Mouse (Mus musculus) limb, embryonic 10.5 days (tissue): ENCODE results near the gene Itpkb. TPM values are rescaled to one million over a fixed set of nuclear protein-coding genes. Genes with fewer than 3 reads are reported as not detected.

ENCODE experiments used
- DNase-seq: peaks from one replicate; pipeline ENCODE4 v3.0.0-alpha.2; 2017; ENCODE audit warnings: low spot score
- H3K27ac ChIP-seq: fragments of 300-500 bp; sonication (generic); 2 replicates; pipeline ENCODE4 v1.5.1; 2016; ENCODE audit warnings: mild to moderate bottlenecking
- H3K27me3 ChIP-seq: fragments of 300-500 bp; sonication (generic); 2 replicates; pipeline ENCODE4 v1.6.1; 2016; ENCODE audit warnings: low read depth, mild to moderate bottlenecking; ENCODE audit not compliant: poor library complexity, severe bottlenecking
- H3K36me3 ChIP-seq: fragments of 300-500 bp; sonication (generic); 2 replicates; pipeline ENCODE4 v1.6.1; 2016; ENCODE audit warnings: mild to moderate bottlenecking, moderate library complexity
- H3K4me1 ChIP-seq: fragments of 300-500 bp; sonication (generic); 2 replicates; pipeline ENCODE4 v1.6.1; 2016
- H3K4me3 ChIP-seq: fragments of 300-500 bp; sonication (generic); 2 replicates; pipeline ENCODE4 v1.5.1; 2016; ENCODE audit warnings: mild to moderate bottlenecking, moderate library complexity
- H3K9me3 ChIP-seq: fragments of 300-500 bp; sonication (generic); replicated peaks from 2 replicates; pipeline ENCODE4 v1.6.1; 2016; ENCODE audit warnings: mild to moderate bottlenecking
- WGBS: fragments of 180-500 bp; shearing (Covaris S2); methylation state at CpG from one replicate; pipeline ENCODE4 v1.1.7; 2016; 5-methylcytosine and 5-hydroxymethylcytosine counted together
- polyA plus RNA-seq: library from polyadenylated mRNA; unstranded; fragments of >200 nt; fragmentation: Nextera tagmentation; extraction: Ambion mirVana; gene quantifications from 2 replicates; pipeline ENCODE4 v1.2.1, GENCODE M21; 2016

Gene Itpkb
- polyA plus RNA-seq, 1 experiment from 2014 or later = 10.1 TPM

DNA sequence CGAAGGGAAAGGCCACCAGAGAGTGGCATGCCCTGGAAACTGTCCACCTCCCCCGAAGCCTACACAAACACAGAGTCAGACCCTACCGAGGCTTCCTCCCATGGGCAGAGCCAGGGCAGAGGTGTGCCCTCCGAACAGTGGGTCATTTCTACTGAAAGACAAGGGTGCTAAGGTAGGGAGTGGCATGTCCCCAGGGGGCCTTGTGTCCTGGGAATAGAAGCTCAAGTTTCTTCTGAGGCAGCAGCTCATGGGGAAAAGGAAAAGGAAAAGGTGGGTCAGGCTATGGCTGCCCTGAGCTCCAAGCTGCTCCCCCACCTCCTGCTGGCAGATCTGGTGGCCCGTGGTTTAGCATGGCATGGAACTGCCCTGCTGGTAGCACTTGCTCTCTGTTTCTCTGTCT is 79.5 kb downstream of the Itpkb start:
- Histone ChIP-seq H3K27ac (peak overlapping the region; percentile 44; the same call in 1 of the 2 replicates), H3K9me3 (no peaks in the 10 kb centered on the region), H3K4me1 (peaks cover 51% of the 10 kb centered on the region), H3K36me3 (peaks cover 19% of the 10 kb centered on the region), H3K27me3 (no peaks in the 10 kb centered on the region), H3K4me3 (no peak overlapping the region)
- DNase-seq = no peak
- 75% methylated on average over 5 of the region's 5 CpGs for WGBS

DNA sequence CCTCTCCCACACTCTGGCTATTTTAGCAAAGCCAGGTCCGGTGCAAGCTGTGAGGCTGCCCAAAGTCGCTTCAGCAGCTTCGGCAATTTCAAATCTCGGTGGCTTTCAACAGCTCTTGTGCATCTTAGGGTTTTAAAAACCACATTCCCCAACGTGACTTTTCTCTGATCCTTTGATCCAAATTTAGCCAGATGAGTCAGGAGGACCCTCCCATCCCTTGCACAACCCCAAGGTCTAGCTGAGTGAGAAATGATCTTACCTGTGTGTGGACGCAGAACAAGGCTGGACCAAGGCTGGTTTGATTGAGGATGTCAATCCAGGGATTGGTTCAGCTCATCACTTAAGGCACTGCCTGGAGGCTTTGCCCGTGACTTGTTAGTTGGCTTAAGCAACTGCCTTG is 80.0 kb downstream of the Itpkb start:
- DNase-seq = no peak
- H3K36me3 ChIP-seq = peaks cover 25% of the 10 kb centered on the region
- no peaks in the 10 kb centered on the region for H3K9me3 ChIP-seq
- H3K4me3 ChIP-seq = no peak overlapping the region
- WGBS = 76% methylated on average over 7 of the region's 7 CpGs
- peaks cover 49% of the 10 kb centered on the region for H3K4me1 ChIP-seq
- H3K27ac ChIP-seq = no peak overlapping the region
- no peaks in the 10 kb centered on the region for H3K27me3 ChIP-seq

DNA sequence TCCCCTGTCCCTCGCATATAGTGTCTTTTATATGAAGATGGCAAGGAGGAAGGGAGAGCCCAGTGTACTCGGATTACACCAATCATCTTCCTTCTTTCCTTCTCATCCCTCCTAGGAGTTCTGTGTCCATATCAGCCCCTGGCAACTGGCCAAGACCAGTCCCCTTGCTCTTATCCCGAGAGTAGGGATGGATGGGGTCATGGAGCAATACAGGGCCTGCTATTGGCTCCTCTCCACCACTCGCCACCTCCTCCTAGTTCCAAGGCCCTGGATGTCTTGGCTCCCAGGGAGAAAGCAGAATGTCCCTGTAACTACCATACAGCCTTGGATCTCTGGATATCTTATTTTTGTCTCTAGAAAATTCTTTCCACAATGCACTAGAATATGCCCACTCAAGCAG is 84.8 kb downstream of the Itpkb start:
- DNase-seq = no peak
- Histone ChIP-seq H3K4me3 (no peak overlapping the region), H3K4me1 (peaks cover 8% of the 10 kb centered on the region; the same call in 1 of the 2 replicates), H3K27ac (no peak overlapping the region), H3K36me3 (peaks cover 65% of the 10 kb centered on the region), H3K27me3 (no peaks in the 10 kb centered on the region), H3K9me3 (no peaks in the 10 kb centered on the region)
- 61% methylated on average over 4 of the region's 4 CpGs for WGBS

DNA sequence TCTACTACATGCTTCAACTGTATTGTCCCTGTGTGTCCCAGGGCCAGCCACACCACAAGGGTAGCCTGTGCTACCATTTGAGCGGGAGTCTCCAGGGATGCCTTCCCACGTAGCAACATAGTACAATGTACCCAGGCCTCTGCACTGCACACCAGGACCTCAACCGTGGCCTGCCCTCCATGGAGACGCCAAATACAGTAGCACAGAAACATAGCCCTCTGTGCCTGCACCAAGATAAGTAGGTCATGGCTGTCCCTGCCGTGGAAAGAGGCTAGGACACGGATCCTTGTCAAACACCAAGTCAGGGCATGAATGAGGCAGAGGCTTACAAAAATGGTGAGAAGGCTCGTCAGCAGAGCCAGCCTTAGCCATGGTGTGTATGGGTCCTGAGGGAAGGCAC is 85.6 kb downstream of the Itpkb start:
- Histone ChIP-seq H3K36me3 (peaks cover 71% of the 10 kb centered on the region), H3K27me3 (no peaks in the 10 kb centered on the region), H3K9me3 (no peaks in the 10 kb centered on the region), H3K4me3 (no peak overlapping the region), H3K27ac (no peak overlapping the region; the same call in 1 of the 2 replicates), H3K4me1 (peaks cover 10% of the 10 kb centered on the region)
- DNase-seq = no peak
- WGBS = 89% methylated on average over 7 of the region's 7 CpGs

DNA sequence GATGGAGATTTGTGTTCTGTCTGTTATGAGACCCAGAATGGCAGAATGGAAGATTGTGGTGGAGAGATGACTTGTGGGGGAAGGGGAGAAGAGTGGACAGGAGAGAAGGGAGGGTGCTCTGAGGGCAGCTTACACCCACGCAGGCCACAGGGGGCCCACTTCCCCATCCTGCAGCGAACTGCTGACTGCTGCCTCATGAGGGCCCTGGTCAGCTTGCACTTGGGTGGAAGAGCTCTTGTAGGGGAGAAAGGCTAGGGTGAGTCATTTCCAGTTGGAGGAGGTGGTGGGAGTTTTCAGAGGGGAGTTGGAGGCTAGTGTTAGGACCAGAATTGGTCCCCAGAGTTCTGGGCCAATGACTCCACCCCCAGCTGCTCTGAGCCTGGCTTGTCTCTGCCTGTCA is 86.8 kb downstream of the Itpkb start:
- no peak overlapping the region for H3K27ac ChIP-seq
- no peak overlapping the region for H3K4me3 ChIP-seq
- no peaks in the 10 kb centered on the region for H3K27me3 ChIP-seq
- peaks cover 79% of the 10 kb centered on the region for H3K36me3 ChIP-seq
- DNase-seq = no peak
- 52% methylated on average over 2 of the region's 2 CpGs for WGBS
- no peaks in the 10 kb centered on the region for H3K9me3 ChIP-seq
- peaks cover 22% of the 10 kb centered on the region for H3K4me1 ChIP-seq

DNA sequence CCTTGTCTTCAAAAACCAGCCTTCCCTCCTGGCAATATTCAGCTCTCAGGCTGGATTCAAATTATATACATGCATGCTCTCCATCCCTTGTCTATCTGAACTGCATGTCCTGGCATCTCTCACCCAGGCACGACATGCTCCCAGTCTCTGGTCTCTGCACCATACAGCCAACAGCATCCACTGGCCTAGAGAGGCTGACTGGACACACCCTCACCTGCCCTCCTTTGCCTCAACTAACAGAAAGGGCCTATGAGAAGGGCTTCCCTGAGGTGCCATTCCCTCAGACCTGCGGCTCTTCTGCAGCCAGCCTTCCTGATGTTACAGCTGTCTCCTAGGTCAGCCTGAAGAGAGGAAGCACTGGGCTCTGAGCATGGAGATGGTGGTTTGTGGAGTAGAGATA is 88.8 kb downstream of the Itpkb start:
- no peak for DNase-seq
- H3K27ac ChIP-seq = no peak overlapping the region
- H3K36me3 ChIP-seq = peaks cover 78% of the 10 kb centered on the region
- no peaks in the 10 kb centered on the region for H3K27me3 ChIP-seq
- no peak overlapping the region for H3K4me3 ChIP-seq
- H3K9me3 ChIP-seq = no peaks in the 10 kb centered on the region
- WGBS = 93% methylated on average over 2 of the region's 2 CpGs
- peaks cover 27% of the 10 kb centered on the region for H3K4me1 ChIP-seq

DNA sequence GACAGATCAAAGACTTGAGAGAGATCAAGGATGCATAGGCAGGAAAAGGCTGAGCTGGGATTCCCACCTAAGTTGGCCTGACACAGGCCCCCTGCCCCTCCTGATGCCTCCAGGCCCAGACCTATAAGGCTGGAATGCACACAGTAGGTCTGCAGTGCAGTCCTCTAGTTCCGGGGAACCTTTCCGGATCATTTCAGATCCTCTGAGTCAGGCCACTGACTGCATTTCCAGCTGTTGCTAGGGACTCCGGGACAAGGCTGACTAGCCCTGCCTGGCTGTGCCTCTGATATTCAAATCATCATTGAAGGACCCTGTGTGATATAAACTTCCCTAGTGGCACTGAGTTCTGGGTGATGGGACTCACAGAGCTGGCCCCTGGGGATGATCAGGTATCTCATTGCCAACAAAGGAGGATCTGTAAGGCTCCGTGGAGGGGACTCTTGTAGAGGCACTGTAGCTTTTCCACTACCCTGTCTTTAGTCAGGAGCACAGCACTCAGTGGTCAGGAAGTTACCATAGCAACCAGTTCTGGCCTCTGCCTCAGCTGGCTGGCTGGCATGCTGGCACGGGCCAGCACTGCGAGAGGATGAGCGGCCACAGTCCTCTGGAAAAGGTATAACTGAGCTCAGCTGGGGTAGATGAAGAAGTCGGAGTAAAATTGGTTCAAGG is 90.3 kb downstream of the Itpkb start:
- Histone ChIP-seq H3K9me3 (no peaks in the 10 kb centered on the region), H3K27me3 (no peaks in the 10 kb centered on the region), H3K36me3 (peaks cover 68% of the 10 kb centered on the region), H3K4me1 (peaks cover 27% of the 10 kb centered on the region), H3K4me3 (no peak overlapping the region), H3K27ac (no peak overlapping the region)
- DNase-seq = no peak
- WGBS = 62% methylated on average over 8 of the region's 8 CpGs

DNA sequence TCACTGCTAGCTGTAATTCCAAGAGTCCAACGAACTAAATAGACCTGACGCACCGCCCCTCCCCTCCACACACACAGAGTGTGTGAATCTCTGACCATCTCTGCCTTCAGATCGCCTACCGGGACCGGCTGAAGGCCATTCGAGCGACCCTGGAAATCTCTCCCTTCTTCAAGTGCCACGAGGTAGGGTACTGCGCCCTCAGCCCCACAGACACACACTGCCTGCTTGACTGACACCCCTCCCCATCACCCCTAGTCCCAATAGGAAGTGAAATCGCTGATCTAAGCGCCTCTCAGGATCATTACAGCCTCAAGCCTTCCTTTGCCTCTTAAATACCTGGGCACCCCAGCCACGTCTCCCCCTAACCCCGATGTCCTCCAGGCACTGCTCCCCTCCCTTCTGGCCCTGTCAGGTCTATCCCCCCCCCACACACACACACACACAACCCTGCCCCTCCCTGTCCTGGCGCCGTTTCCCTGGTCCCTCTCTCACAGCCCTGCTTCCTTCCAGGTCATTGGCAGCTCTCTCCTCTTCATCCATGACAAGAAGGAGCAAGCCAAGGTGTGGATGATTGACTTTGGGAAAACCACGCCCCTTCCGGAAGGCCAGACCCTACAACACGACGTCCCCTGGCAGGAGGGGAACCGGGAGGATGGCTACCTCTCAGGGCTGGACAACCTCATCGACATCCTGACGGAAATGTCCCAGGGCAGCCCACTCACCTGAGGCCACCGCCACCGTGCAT is 91.1 kb downstream of the Itpkb start:
- Histone ChIP-seq H3K36me3 (peaks cover 61% of the 10 kb centered on the region), H3K4me1 (peaks cover 26% of the 10 kb centered on the region), H3K27ac (0 out of 2 replicates have a peak overlapping the region, but pooled peaks have one; percentile 7), H3K4me3 (no peak overlapping the region), H3K9me3 (no peaks in the 10 kb centered on the region), H3K27me3 (no peaks in the 10 kb centered on the region)
- 59% methylated on average over 25 of the region's 25 CpGs for WGBS
- no peak for DNase-seq

DNA sequence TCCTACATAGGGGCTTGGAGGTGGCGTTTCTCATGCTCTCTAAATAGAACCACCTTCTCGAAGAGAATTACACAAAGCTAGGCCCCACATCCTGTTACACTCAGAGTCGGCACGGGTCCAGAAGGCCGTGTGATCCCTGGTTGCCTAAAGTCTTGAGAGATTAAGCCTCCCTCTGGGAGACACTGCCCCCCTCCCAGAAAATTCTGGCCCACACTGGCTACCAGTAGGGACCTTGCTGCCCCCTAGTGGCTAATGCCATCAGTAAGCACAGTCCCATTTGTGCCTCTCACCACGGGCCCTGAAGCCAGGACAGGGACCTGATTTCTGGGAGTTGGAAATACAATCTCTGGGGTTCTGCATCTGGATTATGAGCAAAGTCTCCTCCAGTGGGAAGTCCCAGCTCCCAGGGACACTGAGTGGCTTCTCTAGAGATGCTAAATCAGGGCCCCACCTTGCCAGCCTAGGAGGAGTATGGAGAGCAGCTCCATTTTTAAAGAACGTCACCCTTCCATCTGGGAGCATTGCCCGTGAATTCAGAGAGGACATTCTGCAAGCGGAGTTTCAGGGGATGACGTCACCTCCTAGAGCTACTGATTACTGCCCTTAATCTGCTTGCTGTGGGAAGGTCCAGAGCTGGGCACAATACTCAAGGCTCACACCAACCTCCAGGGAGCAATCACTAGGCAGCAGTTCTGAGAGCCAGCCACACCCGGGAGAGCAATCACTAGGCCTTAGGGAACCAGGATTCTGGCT is 92.0 kb downstream of the Itpkb start:
- no peak overlapping the region for H3K27ac ChIP-seq
- H3K36me3 ChIP-seq = peaks cover 56% of the 10 kb centered on the region
- H3K27me3 ChIP-seq = no peaks in the 10 kb centered on the region
- DNase-seq = peak; percentile 77
- WGBS = 40% methylated on average over 11 of the region's 11 CpGs
- H3K9me3 ChIP-seq = no peaks in the 10 kb centered on the region
- H3K4me3 ChIP-seq = no peak overlapping the region
- peaks cover 22% of the 10 kb centered on the region for H3K4me1 ChIP-seq

DNA sequence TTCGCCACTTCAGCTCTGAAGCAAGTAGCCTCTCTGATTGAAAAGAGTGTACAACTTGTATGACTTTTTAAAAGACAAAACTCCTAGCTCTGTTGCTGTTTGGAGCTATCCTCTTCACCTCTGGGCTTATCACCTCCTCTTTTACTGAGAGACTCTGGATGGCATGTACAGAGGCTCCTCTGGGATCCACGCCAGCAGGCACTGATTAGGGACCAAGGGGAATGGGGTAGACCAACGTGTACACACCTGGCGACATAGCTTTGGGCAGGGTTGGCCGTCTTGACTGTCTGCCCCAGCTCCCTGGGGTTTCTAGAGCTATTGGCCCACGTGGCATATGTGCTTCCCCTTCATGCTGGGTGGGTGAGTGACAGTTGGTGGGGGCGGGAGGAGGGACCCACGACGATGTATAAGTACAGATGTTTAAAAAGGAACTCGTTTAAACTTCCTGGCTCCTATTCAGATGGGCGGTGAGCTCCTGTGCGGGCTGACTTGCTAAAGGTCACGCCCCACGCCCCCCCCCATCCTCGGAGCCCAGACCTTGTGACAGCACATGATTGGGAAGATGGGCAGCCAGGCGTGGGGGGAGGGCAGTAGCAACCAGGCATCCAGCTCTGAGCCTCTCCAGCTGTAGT is 92.8 kb downstream of the Itpkb start:
- 67% methylated on average over 16 of the region's 16 CpGs for WGBS
- H3K36me3 ChIP-seq = peaks cover 49% of the 10 kb centered on the region

DNA sequence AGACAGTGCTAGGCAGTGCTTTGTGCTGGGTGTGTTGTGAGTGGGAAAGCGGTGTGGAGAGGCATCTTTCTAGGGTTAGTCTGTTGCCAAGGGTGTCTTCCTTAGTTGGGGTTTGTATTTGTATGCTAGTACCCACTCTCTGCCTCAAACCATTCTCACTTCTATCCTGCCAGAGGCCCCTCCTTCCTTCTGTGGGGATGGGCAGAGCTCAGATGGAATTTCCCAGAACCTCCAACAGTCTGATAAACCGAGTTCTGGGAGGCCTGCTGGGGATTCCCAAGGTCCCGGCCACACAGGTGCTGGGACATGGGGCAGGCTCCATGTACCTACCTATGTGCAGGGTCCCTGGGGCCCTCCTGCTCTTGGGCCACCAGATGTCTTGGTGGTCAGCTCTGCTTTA is 93.6 kb downstream of the Itpkb start:
- Histone ChIP-seq H3K9me3 (no peaks in the 10 kb centered on the region), H3K36me3 (peaks cover 41% of the 10 kb centered on the region), H3K27me3 (no peaks in the 10 kb centered on the region), H3K4me3 (no peak overlapping the region), H3K27ac (no peak overlapping the region), H3K4me1 (peaks cover 32% of the 10 kb centered on the region)
- DNase-seq = no peak
- 73% methylated on average over 3 of the region's 3 CpGs for WGBS

More for the DNA sequence above, 92.8 kb downstream of the Itpkb start:
- Histone ChIP-seq H3K27ac (no peak overlapping the region), H3K9me3 (no peaks in the 10 kb centered on the region), H3K4me1 (peaks cover 30% of the 10 kb centered on the region), H3K4me3 (no peak overlapping the region), H3K27me3 (no peaks in the 10 kb centered on the region)
- no peak for DNase-seq

DNA sequence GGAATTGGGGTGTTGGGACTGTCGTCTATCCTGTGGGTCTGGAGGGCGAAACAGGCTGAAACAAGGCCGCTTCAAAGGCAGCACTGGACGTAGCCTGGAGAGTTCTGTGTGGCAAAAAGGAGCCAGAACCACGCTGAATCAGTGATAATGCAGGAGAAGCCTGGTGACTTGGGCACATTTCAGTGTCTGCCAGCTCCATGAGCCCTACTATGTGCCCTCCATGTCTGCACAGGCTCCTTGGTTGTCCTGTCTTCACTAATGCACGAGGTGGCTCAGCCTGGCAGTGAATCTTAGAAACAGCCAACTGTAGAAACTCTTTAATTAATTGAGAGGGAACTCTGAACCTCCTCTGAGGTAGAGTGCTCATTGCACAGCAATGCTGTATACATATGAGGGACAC is 96.1 kb downstream of the Itpkb start:
- Histone ChIP-seq H3K27me3 (no peaks in the 10 kb centered on the region), H3K27ac (no peak overlapping the region), H3K9me3 (no peaks in the 10 kb centered on the region), H3K36me3 (peaks cover 22% of the 10 kb centered on the region), H3K4me1 (peaks cover 22% of the 10 kb centered on the region), H3K4me3 (no peak overlapping the region)
- no peak for DNase-seq
- 73% methylated on average over 6 of the region's 6 CpGs for WGBS
